Mouse (Mus musculus) liver, embryonic 14.5 days (tissue): Measurements from ENCODE around the gene Zfp618.

Experiments
- CTCF ChIP-seq: IDR thresholded peaks from 2 replicates; pipeline ENCODE4 v1.5.1; 2016; ENCODE audit warnings: antibody characterized with exemption, low read depth, control low read depth
- EP300 ChIP-seq: IDR thresholded peaks from 2 replicates; pipeline ENCODE4 v1.6.1; 2016; ENCODE audit warnings: antibody characterized with exemption, low read depth

DNA sequence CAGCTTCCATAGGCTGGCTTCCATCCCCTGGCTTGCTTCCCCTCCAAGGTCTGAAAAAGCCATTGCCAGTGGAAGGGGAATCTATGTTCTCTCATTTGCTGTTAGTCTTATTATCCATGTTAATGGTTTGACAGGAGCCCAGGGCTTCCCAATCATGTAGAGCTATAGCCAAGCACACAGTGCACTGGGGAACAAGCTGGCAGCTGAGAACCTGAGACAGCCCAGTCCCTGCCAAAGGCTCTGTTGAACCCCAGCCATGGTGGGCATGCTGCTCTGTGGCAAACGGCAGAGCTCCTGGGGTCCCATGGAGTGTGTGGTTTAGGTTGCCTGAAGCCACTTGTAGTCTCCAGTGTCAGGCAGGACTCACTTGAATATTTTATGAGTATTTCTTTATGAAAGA is 44.4 kb downstream of the Zfp618 start:
- no peak for TF ChIP-seq CTCF
- no peak for TF ChIP-seq EP300
